Mouse (Mus musculus): ENCODE results near the gene Klf11. TPM values are rescaled to one million over a fixed set of nuclear protein-coding genes. Genes with fewer than 3 reads are reported as not detected.
"Not testable (repeated sequence)": the region's sequence is repeated elsewhere in the genome, so short reads cannot be mapped to it uniquely, and the experiment has no call there.

Gene Klf11
- 1 to 10 TPM; 4.8 to 6.9 TPM for total RNA-seq (2021)
- long read RNA-seq, experiment 1, full-length matches to known transcripts, result 4 of 6 reads
- long read RNA-seq, experiment 1, partial matches to known transcripts, result 0 of 6 reads
- long read RNA-seq, experiment 1, other reads (novel, unspliced or antisense), result 2 of 6 reads
- long read RNA-seq, experiment 2, full-length matches to known transcripts, result 3 of 5 reads
- long read RNA-seq, experiment 2, partial matches to known transcripts, result 2 of 5 reads
- long read RNA-seq, experiment 2, other reads (novel, unspliced or antisense), result 0 of 5 reads

- DNase-seq, result peak; percentile 99
Observed at GRCm38 (mm10) chr12:24651063-24651557, at the start of gene Klf11. Gene Klf11 (plus strand): TSS chr12:24651274.

- peak; percentile 29 for DNase-seq
Observed at GRCm38 (mm10) chr12:24603266-24603665, 47.8 kb upstream of the Klf11 start.

GRCm38 (mm10) chr12:24606166-24606565, 44.9 kb upstream of the Klf11 start:
- DNase-seq, result no peak

- DNase-seq, result no peak
Observed at GRCm38 (mm10) chr12:24612591-24612990, 38.5 kb upstream of the Klf11 start.

GRCm38 (mm10) chr12:24614452-24615075, 36.5 kb upstream of the Klf11 start:
- DNase-seq, result no peak

- no peak for DNase-seq
Observed at GRCm38 (mm10) chr12:24615140-24615539, 35.9 kb upstream of the Klf11 start.

- no peak for DNase-seq
Observed at GRCm38 (mm10) chr12:24619436-24619835, 31.6 kb upstream of the Klf11 start.

GRCm38 (mm10) chr12:24623486-24624251, 27.4 kb upstream of the Klf11 start:
- DNase-seq, result no peak

- DNase-seq, result no peak
Observed at GRCm38 (mm10) chr12:24626401-24626800, 24.7 kb upstream of the Klf11 start.

GRCm38 (mm10) chr12:24627215-24627614, 23.9 kb upstream of the Klf11 start:
- peak; percentile 25 for DNase-seq

- no peak for DNase-seq
Observed at GRCm38 (mm10) chr12:24630220-24630619, 20.9 kb upstream of the Klf11 start.

- no peak for DNase-seq
Observed at GRCm38 (mm10) chr12:24632404-24632803, 18.7 kb upstream of the Klf11 start.

- DNase-seq, result peak; percentile 42
Observed at GRCm38 (mm10) chr12:24633753-24634191, 17.3 kb upstream of the Klf11 start.

- no peak for DNase-seq
Observed at GRCm38 (mm10) chr12:24634212-24634611, 16.9 kb upstream of the Klf11 start.

- no peak for DNase-seq
Observed at GRCm38 (mm10) chr12:24634648-24635047, 16.4 kb upstream of the Klf11 start.

GRCm38 (mm10) chr12:24638787-24639186, 12.3 kb upstream of the Klf11 start:
- DNase-seq, result not testable (repeated sequence)

GRCm38 (mm10) chr12:24642370-24642802, 8.7 kb upstream of the Klf11 start:
- peak; percentile 50 for DNase-seq

- DNase-seq, result no peak
Observed at GRCm38 (mm10) chr12:24644125-24644571, 6.9 kb upstream of the Klf11 start.

- no peak for DNase-seq
Observed at GRCm38 (mm10) chr12:24645901-24646300, 5.2 kb upstream of the Klf11 start.

- no peak for DNase-seq
Observed at GRCm38 (mm10) chr12:24648094-24648493, 3.0 kb upstream of the Klf11 start.

GRCm38 (mm10) chr12:24650415-24651062, 535 bp upstream of the Klf11 start:
- DNase-seq, result no peak
